Mouse (Mus musculus): ENCODE results near the gene Gpa33.
"Not testable (repeated sequence)": the region's sequence is repeated elsewhere in the genome, so short reads cannot be mapped to it uniquely, and the experiment has no call there.

Gpa33 gene

DNA sequence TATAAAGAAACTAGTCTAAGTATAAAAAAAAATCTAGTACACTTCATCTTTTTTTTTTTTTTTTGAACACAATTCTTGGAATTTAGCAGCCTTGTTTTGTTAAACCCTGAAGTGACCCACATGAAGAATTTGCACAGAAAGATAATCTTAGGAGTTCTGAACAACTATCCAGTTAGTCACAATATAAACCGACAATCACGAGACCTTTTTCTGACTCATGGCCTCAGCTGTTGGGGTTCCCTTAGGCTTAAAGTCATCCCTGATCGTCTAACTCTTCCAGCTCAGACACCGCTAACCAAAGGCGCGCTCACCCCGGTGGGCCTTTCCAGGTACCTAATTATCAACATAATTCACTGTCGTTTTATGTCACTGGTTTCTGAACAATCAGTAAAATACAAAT, 6.3 kb upstream of the Gpa33 start:
- H3K36me3 ChIP-seq (ENCODE audit: control insufficient read depth, insufficient read depth, low read length, poor library complexity, severe bottlenecking) = no peaks in the 10 kb centered on the region
- DNase-seq (ENCODE audit: low read depth, low spot score) = no peak
- no peaks in the 10 kb centered on the region for H3K27me3 ChIP-seq (ENCODE audit: control insufficient read depth, insufficient read depth, low read length, poor library complexity, severe bottlenecking)

DNA sequence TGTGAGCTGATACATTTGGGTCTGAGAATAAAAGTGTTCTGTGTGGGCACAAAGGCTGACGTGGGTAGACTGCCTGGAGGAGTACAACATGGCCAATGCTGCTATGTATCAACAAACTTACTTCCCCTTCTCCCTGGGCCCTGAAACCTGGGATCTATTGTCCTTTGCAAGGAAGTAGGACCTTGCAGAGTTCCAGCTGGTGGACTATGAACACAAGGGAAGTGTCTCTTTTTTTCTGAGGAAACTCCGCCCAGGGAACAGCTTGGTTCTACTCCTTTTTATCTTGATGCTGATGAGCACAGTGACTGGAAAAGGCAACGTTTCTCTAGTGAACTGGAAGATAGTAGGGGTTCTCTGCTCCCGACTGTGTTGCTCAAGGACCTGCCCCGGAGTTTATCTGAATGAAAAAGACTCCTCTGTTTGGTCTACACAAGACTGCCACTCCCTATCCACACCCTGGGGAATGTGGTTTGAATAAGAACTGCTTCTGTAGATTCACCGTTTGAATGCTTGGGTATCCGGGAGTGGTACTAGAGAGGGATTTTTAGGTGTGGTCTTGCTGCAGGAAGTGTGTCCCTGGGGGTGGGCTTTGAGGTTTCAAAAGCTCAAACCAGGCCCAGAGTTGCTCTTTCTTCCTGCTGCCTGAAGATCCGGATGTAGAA, 5.0 kb upstream of the Gpa33 start:
- no peaks in the 10 kb centered on the region for H3K36me3 ChIP-seq (ENCODE audit: control insufficient read depth, insufficient read depth, low read length, poor library complexity, severe bottlenecking)
- no peak for DNase-seq (ENCODE audit: low read depth, low spot score)
- no peaks in the 10 kb centered on the region for H3K27me3 ChIP-seq (ENCODE audit: control insufficient read depth, insufficient read depth, low read length, poor library complexity, severe bottlenecking)

DNA sequence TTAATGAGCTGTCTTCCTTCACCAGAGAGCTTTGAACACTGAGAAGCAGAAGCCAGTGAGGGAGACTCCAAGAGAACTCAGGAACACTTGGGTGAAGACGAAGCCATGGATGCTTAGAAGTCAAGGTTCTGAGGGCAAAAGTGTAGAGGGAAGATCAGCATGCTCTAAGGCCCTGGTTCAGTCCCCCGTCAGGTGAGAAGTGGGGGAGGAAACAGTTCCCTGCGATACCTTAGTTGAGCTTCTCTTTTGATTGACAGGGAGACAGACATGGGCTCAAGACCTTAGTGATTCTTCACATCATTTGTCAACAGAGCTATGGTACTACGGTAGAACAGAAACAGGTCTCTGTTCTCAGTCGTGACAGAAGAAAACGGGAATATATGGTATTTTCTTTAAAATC, 3.7 kb upstream of the Gpa33 start:
- no peaks in the 10 kb centered on the region for H3K27me3 ChIP-seq (ENCODE audit: control insufficient read depth, insufficient read depth, low read length, poor library complexity, severe bottlenecking)
- DNase-seq (ENCODE audit: low read depth, low spot score) = no peak
- H3K36me3 ChIP-seq (ENCODE audit: control insufficient read depth, insufficient read depth, low read length, poor library complexity, severe bottlenecking) = no peaks in the 10 kb centered on the region

DNA sequence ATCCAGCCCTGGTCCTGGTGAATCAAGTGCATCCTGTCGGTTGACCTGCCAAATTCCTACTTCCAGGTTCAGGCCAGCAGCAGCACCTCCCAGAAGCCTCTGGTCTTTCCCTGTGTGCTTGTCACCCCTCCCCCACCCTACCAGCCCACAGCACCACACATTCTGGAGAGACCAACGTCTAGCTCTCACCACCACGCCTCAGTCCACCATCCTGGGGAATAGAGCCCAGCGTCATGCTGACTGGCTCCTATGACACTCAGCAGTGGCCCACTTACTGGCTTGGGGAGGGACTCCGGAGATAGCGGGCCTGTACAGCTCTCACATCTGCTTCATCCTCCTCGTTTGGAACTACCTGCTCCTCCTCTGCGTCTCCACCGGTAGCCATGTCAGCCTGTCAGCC, 3.2 kb upstream of the Gpa33 start:
- Histone ChIP-seq H3K36me3 (ENCODE audit: control insufficient read depth, insufficient read depth, low read length, poor library complexity, severe bottlenecking) (no peaks in the 10 kb centered on the region), H3K27me3 (ENCODE audit: control insufficient read depth, insufficient read depth, low read length, poor library complexity, severe bottlenecking) (no peaks in the 10 kb centered on the region)
- no peak for DNase-seq (ENCODE audit: low read depth, low spot score)

DNA sequence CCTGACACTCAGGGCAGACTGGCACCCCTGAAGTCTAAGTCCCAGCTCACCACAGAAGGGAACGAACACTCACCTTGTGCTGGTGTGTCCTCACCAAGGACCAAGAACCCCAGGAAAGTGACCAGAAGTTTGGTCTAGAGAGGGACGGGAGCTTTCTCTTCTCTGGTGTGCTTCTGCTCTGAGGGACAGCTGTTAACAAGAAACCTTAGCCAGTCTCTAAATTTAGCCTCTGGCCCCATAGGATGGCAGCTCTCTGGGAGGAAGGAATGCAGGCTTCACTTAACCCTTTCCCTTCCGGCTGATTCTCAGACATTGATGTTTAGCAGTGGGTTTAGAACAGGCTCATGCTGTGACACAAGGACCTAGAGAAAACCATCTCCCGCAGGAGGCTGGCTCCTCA, 2.3 kb upstream of the Gpa33 start, which contains the start of gene Dusp27:
Gene Dusp27, minus strand, starts transcription at position 204 of the 400 bp plus-strand sequence.
- H3K27me3 ChIP-seq (ENCODE audit: control insufficient read depth, insufficient read depth, low read length, poor library complexity, severe bottlenecking) = no peaks in the 10 kb centered on the region
- no peak for DNase-seq (ENCODE audit: low read depth, low spot score)
- H3K36me3 ChIP-seq (ENCODE audit: control insufficient read depth, insufficient read depth, low read length, poor library complexity, severe bottlenecking) = no peaks in the 10 kb centered on the region

DNA sequence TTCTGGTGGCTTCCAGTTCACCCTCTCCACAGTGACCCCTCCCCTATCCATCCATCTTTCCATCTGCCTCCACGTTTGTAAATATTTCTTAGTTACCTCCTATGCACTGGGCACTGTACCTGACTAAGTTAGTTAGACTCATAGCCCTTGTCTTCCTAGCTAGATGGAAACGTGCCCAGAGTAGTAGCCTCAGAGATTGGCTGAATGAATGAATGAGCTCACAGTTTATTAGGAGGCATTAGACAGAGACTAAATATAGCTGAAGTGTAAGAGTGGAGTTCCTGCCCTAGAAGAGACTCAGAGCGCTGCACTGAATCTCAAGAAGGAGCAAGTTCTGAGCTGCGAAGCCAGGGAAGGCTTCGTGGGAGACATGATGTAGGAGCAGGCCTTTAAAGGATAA, 1.5 kb upstream of the Gpa33 start:
- DNase-seq (ENCODE audit: low read depth, low spot score) = no peak
- no peaks in the 10 kb centered on the region for H3K27me3 ChIP-seq (ENCODE audit: control insufficient read depth, insufficient read depth, low read length, poor library complexity, severe bottlenecking)
- H3K36me3 ChIP-seq (ENCODE audit: control insufficient read depth, insufficient read depth, low read length, poor library complexity, severe bottlenecking) = no peaks in the 10 kb centered on the region

DNA sequence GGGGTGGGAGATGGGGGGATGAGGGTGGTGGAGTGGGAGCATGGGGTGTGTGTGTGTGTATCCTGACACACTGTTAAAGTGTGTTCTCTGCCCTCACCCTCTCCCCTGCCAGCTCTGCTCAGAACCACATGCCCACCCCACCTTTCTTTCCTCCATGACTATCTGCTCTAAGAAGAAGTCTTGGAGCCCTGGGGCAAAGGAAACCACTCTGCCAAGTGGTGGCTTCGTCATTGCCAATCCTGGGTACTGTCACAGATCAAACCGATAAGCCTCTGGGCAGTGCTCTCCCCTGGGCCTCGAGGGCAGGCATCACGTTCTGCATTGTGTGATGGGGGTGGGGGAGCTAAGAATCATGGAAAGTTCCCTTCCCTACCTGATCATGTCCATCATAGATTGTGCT, 2.3 kb downstream of the Gpa33 start:
- H3K27me3 ChIP-seq (ENCODE audit: control insufficient read depth, insufficient read depth, low read length, poor library complexity, severe bottlenecking) = no peaks in the 10 kb centered on the region
- no peaks in the 10 kb centered on the region for H3K36me3 ChIP-seq (ENCODE audit: control insufficient read depth, insufficient read depth, low read length, poor library complexity, severe bottlenecking)
- DNase-seq (ENCODE audit: low read depth, low spot score) = no peak

DNA sequence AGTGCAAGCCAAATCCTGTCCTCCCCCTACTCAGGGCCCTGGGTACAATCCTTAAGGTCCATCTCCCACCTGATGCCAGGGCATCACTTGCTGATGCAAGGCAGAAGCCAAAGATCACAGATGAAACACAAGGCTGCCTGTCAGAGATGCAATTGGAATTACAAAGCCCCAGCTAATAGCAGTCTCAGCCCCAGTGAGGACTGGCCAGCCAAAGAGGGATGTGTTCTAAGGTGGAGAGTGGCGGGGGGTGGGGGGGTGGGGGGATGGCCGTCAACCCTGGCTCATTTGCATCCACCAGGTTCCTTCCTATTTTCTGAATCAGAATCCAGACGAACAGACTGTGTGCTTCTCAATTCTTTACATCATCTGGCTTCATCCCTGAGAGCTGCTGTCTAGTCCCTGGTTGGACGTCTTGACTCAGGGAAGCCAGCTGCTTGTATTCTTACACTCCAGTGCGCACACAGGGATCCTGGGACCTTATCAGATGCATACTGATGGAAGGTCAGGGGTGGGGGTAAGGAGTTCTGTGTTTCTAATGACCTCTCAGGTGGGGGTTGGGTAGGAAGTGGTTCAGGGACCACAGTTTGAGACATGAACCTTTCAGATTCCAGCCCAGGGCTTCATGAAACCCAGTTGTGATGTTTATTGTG, 5.2 kb downstream of the Gpa33 start:
- Histone ChIP-seq H3K27me3 (ENCODE audit: control insufficient read depth, insufficient read depth, low read length, poor library complexity, severe bottlenecking) (no peaks in the 10 kb centered on the region), H3K36me3 (ENCODE audit: control insufficient read depth, insufficient read depth, low read length, poor library complexity, severe bottlenecking) (no peaks in the 10 kb centered on the region)
- no peak for DNase-seq (ENCODE audit: low read depth, low spot score)

DNA sequence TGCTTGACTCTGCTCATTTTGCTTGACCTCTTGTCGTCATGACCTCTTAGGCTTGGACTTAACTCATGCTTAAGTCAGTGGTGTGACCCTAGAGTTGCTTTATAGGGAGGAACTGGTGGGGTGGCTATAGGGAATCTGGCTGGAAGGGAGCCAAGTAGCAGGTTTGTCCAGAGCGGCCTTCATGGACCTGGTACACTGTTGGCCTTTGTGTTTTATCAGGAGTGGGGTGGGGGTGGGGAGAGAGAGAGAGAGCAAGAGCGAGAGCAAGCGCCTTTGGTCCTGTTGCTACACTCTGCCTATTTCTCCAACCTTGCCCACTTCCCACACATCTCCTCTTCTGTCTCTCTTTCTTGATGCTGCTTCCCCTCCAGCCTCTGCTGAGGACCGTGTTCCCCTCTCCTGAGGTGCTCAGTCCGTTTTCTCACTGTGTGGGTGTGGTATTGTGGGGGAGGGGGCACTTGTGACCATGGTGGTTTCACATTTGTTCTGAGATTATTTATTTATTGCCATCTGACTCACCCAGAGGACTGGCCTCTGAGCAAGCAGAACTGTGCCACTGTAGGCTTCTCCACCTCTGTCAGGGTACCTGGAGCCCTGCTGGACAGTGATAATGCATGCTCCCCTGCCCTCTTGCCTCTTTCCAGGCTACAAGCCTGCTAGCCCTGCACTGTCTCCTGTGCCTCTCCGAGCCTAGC, 7.4 kb downstream of the Gpa33 start:
- no peaks in the 10 kb centered on the region for H3K36me3 ChIP-seq (ENCODE audit: control insufficient read depth, insufficient read depth, low read length, poor library complexity, severe bottlenecking)
- H3K27me3 ChIP-seq (ENCODE audit: control insufficient read depth, insufficient read depth, low read length, poor library complexity, severe bottlenecking) = no peaks in the 10 kb centered on the region
- DNase-seq (ENCODE audit: low read depth, low spot score) = no peak

DNA sequence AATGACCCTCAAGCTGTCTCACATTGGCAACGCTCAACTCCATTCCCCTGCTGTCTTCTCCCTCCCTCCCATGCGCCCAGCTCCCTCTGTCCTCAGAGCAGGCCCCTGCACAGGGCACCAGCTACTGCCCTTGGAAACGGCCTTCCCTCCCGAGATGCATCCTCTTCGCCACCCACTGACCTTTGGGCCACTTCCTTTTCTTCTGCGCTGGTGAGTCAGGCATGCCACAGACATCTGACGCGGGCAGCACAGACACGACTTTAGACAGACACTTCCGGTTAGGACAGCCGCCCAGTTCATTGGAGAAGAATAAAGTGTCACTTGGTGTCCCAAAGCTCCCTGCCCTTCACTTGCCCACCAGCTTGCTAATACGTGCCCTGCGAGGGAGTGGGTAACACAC, 8.1 kb downstream of the Gpa33 start:
- DNase-seq (ENCODE audit: low read depth, low spot score) = no peak
- Histone ChIP-seq H3K27me3 (ENCODE audit: control insufficient read depth, insufficient read depth, low read length, poor library complexity, severe bottlenecking) (no peaks in the 10 kb centered on the region), H3K36me3 (ENCODE audit: control insufficient read depth, insufficient read depth, low read length, poor library complexity, severe bottlenecking) (no peaks in the 10 kb centered on the region)

DNA sequence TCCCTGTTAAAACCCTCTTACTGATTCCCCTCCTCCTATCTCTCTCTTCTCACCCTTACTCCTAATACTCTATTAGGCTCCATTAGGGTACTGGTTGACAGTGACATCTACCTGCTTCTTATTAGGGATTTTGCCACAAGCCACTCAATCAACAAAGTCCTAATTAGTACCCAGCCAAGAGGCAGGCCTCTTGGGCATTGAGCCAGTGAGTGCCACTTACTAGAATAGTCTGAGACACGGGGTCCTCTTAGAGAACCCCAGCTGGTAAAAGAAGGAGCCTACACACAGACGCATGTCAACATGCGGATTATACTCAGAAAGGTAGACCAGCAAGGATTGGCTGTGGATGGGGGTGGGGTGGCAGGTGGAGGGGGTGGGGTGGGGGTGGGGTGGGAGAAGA, 9.1 kb downstream of the Gpa33 start:
- no peak for DNase-seq (ENCODE audit: low read depth, low spot score)
- no peaks in the 10 kb centered on the region for H3K36me3 ChIP-seq (ENCODE audit: control insufficient read depth, insufficient read depth, low read length, poor library complexity, severe bottlenecking)
- no peaks in the 10 kb centered on the region for H3K27me3 ChIP-seq (ENCODE audit: control insufficient read depth, insufficient read depth, low read length, poor library complexity, severe bottlenecking)

DNA sequence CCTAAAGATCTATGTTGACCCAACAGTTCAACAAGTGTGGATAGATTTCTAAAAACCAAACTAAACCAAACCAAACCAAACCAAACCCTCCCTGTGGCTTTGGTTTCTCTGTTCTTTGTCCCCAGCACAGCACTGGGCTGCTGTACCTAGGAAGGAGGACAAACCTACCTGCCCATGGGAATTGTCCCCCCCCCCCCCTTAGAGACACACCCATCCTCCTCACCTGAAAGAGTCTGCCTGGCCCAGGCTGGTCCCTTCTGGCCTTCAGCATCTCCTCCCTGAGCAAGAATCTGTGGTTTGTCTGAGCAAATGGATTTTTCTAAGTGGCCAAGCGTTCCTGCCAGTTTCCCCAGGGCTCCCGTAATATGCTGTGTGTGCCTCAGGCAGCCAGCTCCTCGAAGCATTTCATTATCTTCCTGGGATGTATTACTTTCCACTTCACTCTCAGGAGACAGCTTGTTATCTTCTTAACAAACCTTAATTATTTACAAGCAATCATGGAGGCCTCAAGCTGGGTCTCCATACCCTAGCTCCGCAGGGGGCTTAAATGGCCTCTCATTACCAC, 9.7 kb downstream of the Gpa33 start:
- H3K36me3 ChIP-seq (ENCODE audit: control insufficient read depth, insufficient read depth, low read length, poor library complexity, severe bottlenecking) = no peaks in the 10 kb centered on the region
- H3K27me3 ChIP-seq (ENCODE audit: control insufficient read depth, insufficient read depth, low read length, poor library complexity, severe bottlenecking) = no peaks in the 10 kb centered on the region
- DNase-seq (ENCODE audit: low read depth, low spot score) = no peak

DNA sequence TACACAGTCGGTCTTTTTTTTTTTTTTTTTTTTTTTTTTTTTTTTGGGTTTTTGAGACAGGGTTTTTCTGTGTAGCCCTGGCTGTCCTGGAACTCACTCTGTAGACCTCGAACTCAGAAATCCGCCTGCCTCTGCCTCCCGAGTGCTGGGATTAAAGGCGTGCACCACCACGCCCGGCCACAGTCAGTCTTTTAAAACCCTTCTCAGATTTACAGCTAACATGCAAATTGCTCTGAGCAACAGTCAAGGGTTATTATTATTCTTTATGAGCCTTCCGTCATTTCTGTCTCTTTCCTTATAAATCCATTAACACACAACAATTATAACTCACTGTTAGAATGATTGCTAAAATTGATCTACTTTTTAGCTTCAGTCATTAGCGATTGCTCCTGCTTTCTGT, 11.8 kb downstream of the Gpa33 start:
- H3K36me3 ChIP-seq (ENCODE audit: control insufficient read depth, insufficient read depth, low read length, poor library complexity, severe bottlenecking); DNase-seq (ENCODE audit: low read depth, low spot score); H3K27me3 ChIP-seq (ENCODE audit: control insufficient read depth, insufficient read depth, low read length, poor library complexity, severe bottlenecking): not testable (repeated sequence)

DNA sequence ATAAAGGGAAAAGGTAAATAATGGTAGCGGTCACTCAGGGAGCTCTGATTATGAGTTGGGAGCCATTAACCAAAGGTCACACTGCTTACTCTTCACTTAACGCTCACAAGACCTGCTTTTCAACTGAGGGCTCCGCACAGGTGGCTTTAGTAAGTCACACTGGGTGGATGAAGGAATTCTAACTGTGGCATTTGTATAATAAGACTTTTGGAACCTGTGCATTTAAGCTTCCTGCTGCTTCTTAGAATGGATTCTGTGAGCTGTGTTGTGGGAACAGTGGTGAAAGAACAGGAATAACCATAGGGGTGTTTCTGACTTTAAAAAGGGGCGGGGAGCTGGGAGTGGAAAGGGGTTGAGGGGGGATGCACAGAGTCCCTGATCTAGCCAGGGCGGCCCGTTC, 12.3 kb downstream of the Gpa33 start:
- Histone ChIP-seq H3K36me3 (ENCODE audit: control insufficient read depth, insufficient read depth, low read length, poor library complexity, severe bottlenecking) (no peaks in the 10 kb centered on the region), H3K27me3 (ENCODE audit: control insufficient read depth, insufficient read depth, low read length, poor library complexity, severe bottlenecking) (no peaks in the 10 kb centered on the region)
- no peak for DNase-seq (ENCODE audit: low read depth, low spot score)

DNA sequence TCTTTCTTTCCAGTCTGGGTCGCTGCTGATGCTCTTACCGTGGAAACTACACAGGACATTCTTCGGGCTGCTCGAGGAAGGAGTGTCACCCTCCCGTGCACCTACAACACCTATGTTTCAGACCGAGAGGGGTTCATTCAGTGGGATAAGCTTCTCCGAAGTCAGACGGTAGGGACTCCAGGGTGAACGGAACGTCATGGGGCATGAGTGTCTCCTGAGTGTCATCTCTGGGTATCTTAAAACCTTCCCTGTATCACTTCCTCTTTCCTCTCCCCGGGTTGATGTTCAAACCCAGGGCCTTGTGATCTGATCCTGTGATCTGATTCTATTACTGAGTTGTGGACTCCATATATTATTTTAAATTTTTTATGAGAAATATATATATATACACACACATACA, 16.6 kb downstream of the Gpa33 start:
- DNase-seq (ENCODE audit: low read depth, low spot score) = peak; percentile 31
- Histone ChIP-seq H3K36me3 (ENCODE audit: control insufficient read depth, insufficient read depth, low read length, poor library complexity, severe bottlenecking) (no peaks in the 10 kb centered on the region), H3K27me3 (ENCODE audit: control insufficient read depth, insufficient read depth, low read length, poor library complexity, severe bottlenecking) (no peaks in the 10 kb centered on the region)
